Mouse (Mus musculus) ovary, postnatal 36 days (tissue): ENCODE measurements around the gene Arntl2.

ENCODE experiments used
- DNase-seq: peaks from one replicate; pipeline ENCODE4 v3.0.0; 2022; ENCODE audit warnings: low spot score, mixed read lengths

Arntl2 gene

DNA sequence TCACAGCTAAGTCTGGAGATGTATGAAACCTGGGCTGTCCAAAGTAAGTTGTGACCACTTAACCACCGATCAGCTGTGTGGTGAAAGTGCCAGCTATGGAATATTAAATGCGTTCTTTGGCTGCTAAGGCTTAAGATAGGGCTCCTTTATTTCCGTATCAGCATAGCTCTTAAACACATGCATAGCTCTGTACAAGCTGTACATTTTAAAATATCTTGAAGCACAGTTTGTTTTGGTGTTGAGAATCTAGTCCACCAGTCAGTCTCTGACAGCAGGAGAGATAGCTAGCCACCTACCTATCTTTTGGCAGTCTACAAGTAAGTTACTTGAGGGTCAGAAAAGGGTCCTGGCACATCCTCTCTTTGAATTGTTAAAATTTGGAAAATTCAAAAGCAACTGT lies 17.8 kb upstream of the Arntl2 start:
- no peak for DNase-seq

DNA sequence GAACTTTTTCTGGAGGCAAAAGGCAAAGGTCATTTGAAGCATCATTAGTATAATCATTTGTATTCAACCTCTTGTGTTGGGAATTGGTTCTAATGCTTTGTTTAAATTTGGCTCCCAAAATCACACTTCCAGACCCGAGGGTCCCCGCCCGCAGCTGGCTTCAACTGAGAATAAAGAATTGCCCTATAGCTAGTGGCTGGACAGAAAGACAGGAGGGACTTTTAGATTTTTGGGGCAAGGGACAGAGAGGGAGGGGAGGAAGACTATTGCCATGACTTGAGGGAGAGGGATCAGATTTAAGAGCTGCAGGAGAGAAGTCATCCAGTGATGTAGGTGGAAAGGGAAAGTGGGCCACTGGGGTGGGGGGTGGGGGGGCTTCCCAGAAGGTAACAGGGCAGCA lies 14.3 kb upstream of the Arntl2 start:
- DNase-seq, result no peak

DNA sequence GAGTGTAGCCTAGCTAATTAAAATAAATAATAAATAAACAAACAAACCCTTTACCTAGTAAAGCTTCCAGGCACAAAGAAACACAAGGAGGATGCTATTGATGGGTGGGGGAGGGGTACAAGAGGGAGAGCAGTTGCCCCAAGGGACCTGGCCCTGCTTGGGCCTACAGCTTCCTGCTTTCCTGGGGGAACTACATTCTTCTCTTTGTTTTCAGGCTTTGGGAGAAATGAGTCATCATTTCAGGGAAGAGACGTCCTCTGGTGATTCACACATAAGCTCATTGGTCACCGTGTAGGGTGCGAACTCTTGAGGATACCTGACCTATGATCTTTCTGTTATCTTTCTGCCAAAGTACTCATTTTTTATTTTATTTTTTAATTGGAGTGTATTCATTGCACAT lies 2.3 kb upstream of the Arntl2 start:
- DNase-seq, result no peak

DNA sequence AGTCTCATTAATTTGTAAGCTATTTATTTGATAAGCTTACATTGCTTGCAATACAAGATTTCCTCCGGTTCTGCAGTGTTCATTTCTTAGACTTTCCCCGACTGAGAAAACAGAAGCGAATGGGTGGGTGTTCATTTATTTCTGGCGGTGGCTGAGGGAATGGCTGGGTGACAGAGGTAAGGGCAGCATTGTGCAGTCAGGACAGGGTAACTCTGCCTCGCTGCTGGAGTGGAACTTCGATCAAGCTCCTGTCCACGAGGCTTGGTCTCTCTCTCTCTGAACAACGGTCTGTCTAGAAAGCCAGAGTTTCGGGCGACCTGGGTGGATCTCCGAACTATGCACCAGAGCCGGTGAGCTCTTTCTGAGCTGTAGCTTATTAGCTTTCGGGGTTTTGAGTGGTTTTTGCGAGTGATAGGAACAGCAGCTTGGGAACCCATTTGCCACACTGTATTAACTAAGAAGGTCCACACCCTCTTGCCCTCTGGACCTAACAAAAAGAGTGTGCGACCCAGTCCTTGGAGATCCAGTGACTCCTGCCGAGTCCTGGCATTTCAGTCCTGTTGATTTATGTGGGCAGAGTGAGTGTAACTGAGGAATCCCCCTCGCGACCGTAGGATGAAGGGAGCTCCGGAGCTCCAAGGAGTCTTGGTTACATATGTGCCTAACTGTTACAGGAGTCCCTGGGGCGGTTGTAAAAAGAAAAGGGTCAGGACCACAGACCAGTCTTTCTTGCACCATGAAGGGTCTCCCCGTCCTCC lies 510 bp upstream of the Arntl2 start:
- no peak for DNase-seq

DNA sequence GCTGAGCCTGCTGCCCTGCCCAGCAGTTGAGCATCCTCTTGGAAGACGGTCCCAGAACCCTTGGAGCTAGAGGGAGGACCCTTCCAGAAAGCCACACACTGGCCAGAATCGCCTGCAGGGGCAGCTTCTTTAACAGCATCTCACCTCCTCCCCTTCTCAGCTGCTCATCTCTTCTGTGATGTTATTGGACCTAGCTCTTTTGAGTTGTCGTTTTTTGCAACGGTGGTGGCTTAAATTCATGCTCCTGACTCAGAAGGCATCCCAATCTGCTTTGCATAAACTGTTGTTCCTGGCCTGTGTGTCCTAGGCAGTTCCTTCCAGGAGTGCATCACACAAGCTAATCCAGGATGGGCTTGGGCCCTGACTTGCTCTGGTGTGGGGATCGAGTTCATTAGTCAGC lies 1.6 kb downstream of the Arntl2 start:
- no peak for DNase-seq

DNA sequence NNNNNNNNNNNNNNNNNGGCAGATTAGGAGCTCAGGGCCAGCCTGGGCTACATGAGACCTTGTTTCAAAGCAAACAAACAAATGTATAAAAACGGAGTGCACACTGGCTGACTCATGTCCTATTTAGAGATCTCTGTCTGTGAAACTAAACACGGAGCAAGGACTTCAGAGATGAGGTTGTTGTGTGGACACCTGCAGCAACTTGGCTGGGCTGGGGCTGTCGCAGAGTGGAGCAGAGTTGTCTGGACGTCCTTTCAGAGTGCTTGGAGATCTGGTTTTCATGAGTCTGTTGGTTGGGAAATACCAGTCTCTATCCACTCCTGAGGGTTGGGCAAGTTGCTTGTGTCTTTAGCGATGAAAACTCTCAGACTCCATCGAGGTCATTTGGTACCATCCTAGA lies 14.1 kb downstream of the Arntl2 start:
- DNase-seq, result no peak

DNA sequence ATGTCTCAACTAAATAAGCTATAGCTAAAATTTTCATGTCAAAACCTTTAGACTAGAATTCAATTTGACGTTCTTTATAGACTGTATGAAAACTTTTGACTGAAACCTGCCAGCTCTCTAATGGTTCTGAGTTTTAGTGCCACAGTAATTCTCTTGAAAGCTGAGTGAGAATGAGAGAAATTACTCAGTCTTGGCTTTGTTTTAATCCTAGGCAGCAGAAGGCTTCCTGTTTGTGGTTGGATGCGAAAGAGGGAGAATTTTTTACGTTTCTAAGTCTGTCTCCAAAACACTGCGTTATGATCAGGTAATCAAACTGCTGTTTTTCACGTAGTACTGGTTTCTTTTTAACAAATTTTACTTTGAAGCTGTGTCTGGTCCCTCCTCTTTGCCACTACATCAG lies 17.2 kb downstream of the Arntl2 start:
- DNase-seq, result no peak

DNA sequence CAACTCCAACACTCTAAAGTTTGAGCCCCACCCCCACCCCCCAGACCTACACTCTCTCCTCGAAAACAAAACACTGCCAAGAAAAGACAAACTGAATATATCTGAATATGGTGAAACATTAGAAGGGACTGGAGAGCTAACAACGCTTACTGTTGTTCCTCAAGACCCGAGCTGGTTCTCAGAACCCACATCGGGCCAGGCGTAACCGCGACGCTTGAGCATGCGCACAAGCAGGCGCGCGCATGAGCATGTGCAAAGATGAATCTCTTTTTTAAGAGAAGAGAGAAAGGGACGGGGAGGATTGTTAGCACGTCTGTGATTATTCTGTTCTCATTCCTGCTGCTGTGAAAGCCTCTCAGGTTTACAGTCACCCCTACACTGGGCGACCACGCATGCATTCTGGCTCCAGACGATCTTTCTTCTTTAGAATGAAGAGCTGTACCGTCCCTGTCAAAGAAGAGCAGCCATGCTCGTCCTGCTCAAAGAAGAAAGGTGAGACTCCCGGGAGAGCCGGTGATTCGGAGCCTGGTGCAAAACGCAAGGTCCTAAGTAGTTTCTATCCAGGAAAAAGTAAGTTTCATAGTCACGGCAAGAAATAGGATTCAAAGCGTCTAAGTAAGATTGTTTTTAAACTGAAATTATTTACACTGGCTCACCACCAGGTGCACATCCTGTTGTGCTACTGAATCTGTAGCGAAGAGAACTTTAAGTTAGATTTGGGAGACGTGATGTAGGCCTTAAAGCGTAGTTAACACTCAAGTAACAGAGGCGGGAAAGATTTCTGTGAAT lies 24.5 kb downstream of the Arntl2 start:
- no peak for DNase-seq

DNA sequence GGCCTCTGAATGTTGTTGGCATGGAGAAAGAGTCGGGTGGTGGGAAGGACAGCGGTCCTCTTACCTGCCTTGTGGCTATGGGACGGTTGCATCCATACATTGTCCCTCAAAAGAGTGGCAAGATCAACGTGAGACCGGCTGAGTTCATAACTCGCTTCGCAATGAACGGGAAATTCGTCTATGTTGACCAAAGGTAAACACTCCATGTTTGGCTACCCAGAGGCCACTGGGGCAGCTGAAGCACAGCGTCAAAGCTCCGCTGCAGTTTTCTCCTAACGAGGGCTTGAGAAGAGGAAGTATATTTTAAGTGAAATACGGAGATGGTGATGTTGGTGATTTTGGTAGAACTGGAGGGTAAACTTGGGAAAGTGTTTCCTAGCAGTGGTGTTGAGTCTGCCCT lies 26.1 kb downstream of the Arntl2 start:
- DNase-seq, result no peak

DNA sequence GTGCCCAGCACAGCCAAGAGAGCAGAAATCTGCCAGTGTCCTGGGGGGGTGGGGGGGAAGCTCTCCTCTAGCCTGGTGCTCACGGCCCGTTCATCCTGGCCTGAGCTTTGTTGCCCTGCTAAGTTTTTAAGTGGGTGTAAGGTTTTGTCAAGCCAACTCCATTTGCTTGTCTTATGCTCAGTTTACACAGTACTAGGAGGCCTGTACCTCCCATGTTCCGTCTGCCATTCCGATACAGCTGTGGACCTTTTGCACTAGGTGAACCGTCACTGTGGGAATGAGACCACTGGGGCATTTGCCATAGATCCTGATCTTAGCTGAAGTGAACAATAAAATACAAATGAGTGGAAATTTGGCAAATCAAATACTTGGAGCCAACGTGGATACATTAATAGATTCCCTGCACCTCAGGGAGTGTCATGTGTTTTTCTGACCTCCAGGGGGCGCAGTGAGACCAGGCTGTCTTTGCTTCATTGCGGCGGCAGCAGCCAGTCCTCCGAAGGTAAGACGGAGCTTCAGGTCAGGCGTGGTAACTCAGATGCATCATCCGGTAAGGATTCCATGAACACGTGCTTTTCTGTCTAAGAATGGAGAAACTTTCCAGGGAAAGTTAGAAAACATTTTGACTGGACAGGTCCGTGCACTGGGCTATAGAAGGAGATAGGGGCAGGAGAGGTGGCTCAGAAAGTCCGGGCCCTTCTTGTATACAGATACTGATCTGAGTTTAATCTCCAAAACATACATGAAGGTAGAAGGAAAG lies 29.1 kb downstream of the Arntl2 start:
- peak; percentile 59 for DNase-seq

DNA sequence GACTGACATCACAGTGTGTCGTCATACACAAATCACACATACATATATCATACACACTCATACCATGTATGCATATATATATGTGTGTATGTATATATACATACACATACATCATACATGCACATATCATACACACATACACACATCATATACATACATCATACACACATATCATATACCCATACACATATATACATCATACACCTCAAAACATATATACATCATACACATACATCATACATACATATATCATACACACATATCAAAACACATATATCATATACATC lies 29.6 kb downstream of the Arntl2 start:
- DNase-seq, result no peak

DNA sequence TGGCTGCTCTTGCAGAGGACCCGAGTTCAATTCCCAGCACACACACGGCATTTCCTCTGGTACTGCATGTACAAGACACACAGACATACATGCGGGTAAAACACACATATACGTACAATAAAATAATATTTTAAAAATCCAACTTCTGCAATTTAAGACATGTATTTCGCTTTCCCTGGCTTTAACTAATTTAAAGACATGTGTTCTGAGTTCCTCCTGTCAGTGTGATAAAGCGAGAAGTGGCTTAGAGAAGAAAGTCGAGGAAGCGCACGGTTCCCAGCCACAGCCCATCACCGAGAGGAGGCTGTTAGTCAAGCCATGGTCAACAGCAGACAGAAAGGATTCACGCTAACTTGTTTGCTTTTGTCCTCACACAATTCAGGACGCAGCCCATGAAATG lies 35.5 kb downstream of the Arntl2 start:
- DNase-seq, result no peak

DNA sequence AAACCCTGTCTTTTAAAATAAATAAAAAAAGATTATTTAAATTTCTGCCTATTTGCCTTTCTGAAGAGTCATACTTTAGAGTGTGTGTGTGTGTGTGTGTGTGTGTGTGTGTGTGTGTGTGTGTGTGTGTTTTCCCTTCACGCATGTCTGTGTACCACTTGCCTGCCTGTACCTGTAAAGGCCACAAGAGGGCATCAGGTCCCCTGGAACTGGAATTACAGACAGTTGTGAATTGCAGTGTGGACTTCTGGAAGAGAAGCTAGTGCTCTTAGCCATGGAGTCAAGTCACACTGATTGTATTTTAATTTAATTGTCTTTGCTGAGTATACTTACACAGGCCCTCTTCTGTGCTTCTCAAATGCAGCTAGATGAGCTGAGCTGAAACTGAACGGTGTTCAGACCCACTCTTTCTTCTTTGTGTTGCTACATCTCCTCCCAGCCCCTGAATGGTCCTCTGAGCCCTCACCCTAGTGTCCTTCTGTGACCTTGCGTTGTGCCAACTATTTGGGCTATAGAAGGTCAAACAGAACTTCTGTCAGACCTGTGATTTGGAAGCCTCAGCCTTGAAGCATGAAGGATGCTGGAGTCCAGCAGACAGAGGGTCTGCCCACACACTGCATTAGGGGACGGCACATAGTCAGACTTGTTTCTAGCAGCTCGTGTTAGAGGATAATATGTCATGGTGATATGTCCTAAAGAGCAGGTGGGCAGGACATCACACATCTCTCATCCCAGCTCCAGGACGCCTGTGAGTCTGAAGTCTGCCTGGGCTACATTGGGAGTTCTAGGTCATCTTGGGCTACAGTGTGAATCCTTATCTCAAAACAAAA lies 37.8 kb downstream of the Arntl2 start:
- DNase-seq, result no peak

DNA sequence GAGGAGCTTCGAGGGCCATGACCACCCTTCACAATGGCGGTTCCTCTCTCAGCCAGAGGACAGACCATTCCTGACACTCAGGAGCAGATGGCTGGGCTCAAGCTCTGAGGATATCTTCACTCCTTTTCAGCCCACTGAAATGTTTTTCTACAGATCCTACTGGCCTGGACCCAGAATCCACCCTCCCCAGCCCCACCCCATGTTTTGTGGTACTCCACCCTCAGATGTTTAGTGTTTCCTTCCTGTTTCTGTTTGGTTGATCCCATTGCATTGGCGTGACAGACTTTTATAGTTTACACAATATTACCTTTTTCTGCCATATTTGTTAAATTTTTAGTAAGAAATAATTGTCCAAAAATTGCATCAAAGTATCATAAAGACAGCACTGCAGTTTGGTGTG lies 38.5 kb downstream of the Arntl2 start:
- DNase-seq, result no peak

DNA sequence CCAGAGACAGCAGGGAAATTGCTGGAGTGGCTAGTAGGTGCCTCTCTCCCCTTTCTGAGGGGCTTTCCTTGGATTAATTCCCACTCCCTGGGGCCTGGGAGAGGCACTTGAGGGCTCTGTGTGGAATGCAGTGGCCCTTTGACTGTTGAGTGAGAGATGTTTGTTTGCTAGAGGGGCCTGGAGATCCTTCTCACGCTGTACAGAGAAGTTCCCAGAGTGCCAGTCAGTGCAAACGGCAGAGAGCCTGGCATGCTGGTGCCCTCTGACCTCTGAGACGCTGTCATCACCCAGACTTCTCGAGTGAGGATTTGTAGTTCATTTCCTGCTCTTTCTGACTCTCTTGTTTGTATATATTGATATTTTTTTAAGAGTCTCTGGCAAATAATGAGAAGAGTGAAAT lies 39.9 kb downstream of the Arntl2 start:
- no peak for DNase-seq

DNA sequence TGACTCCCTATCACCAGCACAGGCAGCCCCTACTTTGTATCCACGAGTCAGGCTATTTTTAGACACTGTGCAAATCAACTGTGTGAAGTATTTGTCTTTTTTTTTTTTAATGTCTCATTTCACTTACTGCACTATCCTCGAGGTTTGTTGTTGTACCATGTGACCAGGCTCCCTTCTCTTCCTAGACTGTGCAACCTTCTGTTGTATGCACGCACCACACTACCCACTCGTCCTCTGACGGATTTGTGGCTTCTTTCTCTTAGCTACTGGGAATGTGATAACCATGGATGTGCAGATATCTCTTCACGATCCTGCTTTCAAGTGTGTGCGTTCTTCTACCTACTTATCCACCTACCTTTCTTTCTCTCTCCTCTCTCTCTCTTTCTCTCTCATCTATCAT lies 41.5 kb downstream of the Arntl2 start:
- no peak for DNase-seq

DNA sequence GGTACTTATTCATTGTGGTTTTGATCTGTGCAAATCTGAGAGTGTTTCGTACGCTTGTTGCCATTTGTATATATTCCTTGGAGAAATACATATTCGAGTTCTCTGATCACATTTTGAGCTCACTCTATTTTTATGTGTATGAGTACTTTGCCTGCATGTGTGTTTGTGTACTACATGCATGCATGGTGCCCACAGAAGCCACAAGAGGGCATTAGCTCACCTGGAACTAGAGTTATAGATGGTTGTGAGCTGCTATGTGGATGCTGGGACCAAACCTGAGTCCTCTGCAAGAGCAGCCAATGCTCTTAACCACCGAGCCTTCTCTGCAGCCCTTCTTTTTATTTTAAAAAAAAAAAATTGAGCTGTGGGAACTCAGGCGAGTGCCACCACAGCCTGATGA lies 42.5 kb downstream of the Arntl2 start:
- DNase-seq, result no peak

DNA sequence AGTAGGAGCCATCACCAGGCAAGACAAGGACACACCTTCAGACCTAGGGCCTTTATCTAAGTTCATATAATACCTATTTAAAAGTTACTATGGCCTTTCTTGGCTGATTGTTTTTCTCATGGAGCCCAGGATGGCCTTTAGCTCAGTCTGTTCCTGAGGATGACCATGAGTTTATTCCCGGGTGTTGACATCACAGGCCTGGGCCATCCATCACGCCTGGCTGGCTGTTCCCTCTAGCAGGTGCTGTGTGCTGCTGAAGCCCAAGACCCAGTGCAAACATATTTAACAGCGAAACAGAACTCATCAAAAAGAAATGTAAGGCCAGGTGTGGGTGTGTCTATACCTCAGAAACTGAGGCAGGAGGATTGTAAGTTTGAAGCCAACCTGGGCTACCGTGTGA lies 43.0 kb downstream of the Arntl2 start:
- no peak for DNase-seq

DNA sequence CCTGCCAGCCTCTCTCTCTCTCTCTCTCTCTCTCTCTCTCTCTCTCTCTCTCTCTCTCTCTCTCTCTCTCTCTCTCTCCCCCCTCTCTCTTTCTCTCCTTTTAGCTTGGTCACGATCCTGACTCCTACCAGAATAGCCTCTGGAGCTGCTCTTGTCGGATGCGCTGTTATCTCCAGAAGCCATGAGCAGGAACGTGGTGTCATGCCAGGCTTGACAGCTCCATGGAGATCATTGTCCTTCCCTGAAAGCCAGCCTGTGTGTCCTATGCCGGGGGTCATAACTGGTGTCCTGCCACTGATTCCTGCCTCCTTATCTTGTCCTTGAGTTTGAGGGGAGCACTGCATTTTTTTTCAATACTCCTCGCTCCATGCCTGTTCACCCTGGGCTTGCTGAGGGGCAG lies 49.0 kb downstream of the Arntl2 start:
- DNase-seq, result no peak

DNA sequence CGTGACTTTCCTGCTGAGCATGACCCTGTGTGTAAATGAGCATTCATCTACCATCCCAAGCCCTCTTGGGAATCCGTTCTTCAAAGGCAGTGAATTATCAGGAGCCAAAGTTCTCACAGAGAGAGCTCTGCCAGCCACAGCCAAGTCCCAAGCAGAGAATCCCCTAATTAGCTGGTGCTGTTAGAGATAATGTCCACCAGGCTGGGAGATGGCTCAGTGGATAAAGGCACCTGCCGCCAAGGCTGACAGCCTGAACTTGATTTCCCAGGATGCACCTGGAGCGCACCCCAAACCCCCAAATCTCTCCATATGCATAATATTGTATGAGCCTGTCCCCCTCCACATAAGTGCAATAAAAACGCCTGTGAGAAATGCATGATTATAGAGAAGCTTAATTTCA lies 49.5 kb downstream of the Arntl2 start:
- DNase-seq, result no peak

DNA sequence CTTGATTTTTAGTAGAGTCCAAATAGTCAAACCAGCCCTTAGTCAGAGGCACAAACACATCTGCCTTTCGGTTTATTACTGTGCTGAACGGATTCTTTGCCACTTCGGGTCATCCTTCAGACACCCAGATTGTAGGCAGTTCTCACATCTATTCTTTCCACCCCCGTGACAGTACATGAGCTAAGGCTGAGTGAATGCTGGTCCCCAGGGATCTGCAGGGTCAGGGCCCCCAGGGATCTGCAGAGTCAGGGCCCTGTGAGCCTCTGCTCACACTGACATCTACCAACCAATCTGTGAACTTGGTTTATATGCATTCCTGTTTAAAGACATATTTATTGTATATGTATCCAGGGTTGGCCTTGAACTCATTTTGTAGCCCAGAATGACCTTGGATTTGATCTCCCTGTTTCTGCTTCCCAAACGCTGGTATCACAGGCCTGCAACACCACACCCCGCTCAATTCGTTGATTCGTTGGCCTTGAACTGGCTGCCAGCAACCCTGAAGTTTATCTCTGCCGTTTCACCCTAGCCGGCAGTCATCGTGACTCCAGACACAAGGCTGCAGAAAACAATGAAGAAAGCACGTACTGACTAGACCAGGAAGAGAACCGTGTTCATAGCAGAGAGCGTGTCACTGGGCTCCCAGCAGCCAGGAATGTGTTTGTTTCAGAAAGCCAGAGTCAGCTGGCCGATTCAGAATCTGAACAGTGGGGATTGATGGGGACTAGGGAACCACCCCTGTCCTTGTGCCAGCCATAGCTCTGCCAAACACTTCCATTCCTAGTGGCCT lies 50.3 kb downstream of the Arntl2 start:
- peak; percentile 53 for DNase-seq

DNA sequence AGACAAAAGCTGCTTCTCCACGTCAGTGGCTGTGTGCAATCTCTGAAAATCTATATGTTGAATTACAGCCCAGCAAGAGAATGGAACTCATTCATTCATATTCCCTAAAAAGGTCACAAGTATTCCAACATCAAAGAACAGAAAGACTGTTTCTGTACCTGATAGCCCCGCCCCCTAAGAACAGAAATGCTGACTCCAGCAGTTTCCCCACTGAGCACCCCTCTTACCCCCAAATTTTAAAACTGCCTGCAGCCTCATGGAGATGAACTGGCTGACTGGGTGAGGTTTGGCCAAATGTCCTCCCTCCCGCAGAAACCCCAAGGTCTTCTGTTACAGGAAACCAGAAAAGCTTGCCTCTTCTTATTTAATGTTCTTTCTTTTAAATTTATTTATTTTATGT lies 51.5 kb downstream of the Arntl2 start:
- no peak for DNase-seq
